Mouse (Mus musculus) forebrain, embryonic 13.5 days (tissue): ENCODE measurements at regions not wholly inside any gene's neighbourhood (a gene's known extent, or its start where the extent isn't known, plus 50 kb on each side); places are given as distances from the start of the nearest gene placed in this dataset.

Experiments used
- ATAC-seq: fragments of 200-750 bp; cut with Nextera tagmentation; 2 replicates; pipeline ENCODE4 v1.8.0; 2017
- H3K27ac ChIP-seq: fragments of 300-500 bp; sonication (generic); 2 replicates; pipeline ENCODE4 v1.5.1; 2015; ENCODE audit warnings: inconsistent platforms, mild to moderate bottlenecking, moderate library complexity
- H3K27me3 ChIP-seq: fragments of 300-500 bp; sonication (generic); 2 replicates; pipeline ENCODE4 v1.6.1; 2015; ENCODE audit warnings: mild to moderate bottlenecking, inconsistent platforms
- H3K36me3 ChIP-seq: fragments of 300-500 bp; sonication (generic); 2 replicates; pipeline ENCODE4 v1.6.1; 2015; ENCODE audit warnings: mild to moderate bottlenecking, inconsistent platforms; ENCODE audit not compliant: poor library complexity, severe bottlenecking
- H3K4me1 ChIP-seq: fragments of 300-500 bp; sonication (generic); 2 replicates; pipeline ENCODE4 v1.6.1; 2015; ENCODE audit warnings: inconsistent platforms
- H3K4me2 ChIP-seq: fragments of 300-500 bp; sonication (generic); 2 replicates; pipeline ENCODE4 v1.6.1; 2015; ENCODE audit warnings: inconsistent platforms, mild to moderate bottlenecking, moderate library complexity
- H3K4me3 ChIP-seq: fragments of 300-500 bp; sonication (generic); 2 replicates; pipeline ENCODE4 v1.5.1; 2015; ENCODE audit warnings: mild to moderate bottlenecking, inconsistent platforms
- H3K9ac ChIP-seq: fragments of 300-500 bp; sonication (generic); 2 replicates; pipeline ENCODE4 v1.6.1; 2015; ENCODE audit warnings: mild to moderate bottlenecking, inconsistent platforms
- H3K9me3 ChIP-seq: fragments of 300-500 bp; sonication (generic); replicated peaks from 2 replicates; pipeline ENCODE4 v1.6.1; 2016; ENCODE audit warnings: inconsistent platforms
- WGBS: fragments of 180-500 bp; shearing (Covaris S2); methylation state at CpG from one replicate; pipeline ENCODE4 v1.1.7; 2015; 5-methylcytosine and 5-hydroxymethylcytosine counted together

DNA sequence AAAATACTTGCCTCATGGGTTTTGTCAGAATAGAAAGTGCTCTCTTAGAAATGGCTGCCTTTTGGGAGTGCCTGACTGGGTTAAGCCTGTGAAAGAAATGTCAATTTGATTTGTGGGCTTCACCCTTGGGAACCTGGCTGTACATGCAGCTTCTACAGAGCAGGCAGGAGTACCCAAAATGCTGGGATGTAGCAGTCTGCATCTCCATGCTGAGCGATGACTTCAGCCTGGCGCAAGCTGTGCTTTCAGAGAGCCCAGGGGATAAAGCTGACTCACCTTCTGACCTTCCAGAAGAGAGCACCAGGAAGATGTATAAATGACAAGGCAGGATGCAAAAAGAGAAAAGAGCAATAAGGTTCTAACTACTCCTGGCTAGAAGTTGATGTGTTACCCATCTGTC lies 135.0 kb upstream of the Lrrn1 start:
- H3K4me1 ChIP-seq = no peaks in the 10 kb centered on the region
- no peaks in the 10 kb centered on the region for H3K36me3 ChIP-seq
- no peak overlapping the region for H3K27ac ChIP-seq
- 85% methylated on average over 2 of the region's 2 CpGs for WGBS
- no peak overlapping the region for H3K9ac ChIP-seq
- no peak overlapping the region for H3K4me2 ChIP-seq
- no peaks in the 10 kb centered on the region for H3K27me3 ChIP-seq
- H3K9me3 ChIP-seq = no peaks in the 10 kb centered on the region
- ATAC-seq = no peak
- no peak overlapping the region for H3K4me3 ChIP-seq

DNA sequence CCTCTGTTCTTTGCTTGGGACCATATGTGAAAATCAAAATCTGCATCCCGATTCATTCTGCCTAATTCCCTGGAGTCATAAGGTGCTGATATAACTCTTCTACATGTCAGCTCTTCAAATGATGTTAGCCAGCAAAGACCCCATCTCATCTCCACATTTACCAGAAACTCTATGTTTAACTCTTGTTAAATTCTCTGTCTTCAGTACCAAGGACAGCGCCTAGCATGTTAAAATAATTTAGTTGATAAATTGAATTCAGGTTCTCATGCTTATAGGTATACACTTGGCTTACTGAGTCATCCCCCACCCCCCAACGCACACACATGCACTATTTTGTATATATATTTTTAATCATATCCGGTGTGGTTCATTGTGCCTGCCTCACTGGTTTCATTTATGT lies 113.8 kb upstream of the Lrrn1 start:
- H3K9ac ChIP-seq = no peak overlapping the region
- no peaks in the 10 kb centered on the region for H3K4me1 ChIP-seq
- H3K9me3 ChIP-seq = no peaks in the 10 kb centered on the region
- no peak overlapping the region for H3K4me3 ChIP-seq
- H3K4me2 ChIP-seq = no peak overlapping the region
- H3K27me3 ChIP-seq = no peaks in the 10 kb centered on the region
- no peak overlapping the region for H3K27ac ChIP-seq
- H3K36me3 ChIP-seq = no peaks in the 10 kb centered on the region
- no peak for ATAC-seq
- 85% methylated on average over 4 of the region's 4 CpGs for WGBS

DNA sequence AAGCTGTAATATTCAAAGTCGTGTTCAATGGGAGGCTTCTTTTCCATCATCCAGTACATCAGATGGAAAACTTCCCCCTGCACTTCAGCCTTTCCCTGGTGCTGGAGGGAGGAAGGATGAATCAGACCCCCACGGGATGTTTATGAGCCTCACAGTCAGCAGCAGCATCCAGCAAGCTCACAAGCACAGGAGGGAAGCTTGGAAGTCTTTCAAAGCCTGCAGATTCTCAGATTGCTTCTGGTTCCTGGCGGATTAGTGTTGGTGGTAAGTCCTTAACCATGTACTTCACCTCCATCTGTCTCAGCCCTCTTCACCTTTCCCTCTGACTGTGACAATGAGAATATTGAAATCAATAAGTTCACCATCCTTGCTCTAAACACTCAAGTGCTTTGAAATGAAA lies 107.5 kb upstream of the Lrrn1 start:
- no peaks in the 10 kb centered on the region for H3K36me3 ChIP-seq
- no peaks in the 10 kb centered on the region for H3K4me1 ChIP-seq
- no peak overlapping the region for H3K4me3 ChIP-seq
- no peak overlapping the region for H3K4me2 ChIP-seq
- WGBS = 45% methylated on average over 3 of the region's 3 CpGs
- no peak for ATAC-seq
- no peak overlapping the region for H3K9ac ChIP-seq
- no peaks in the 10 kb centered on the region for H3K27me3 ChIP-seq
- no peak overlapping the region for H3K27ac ChIP-seq
- H3K9me3 ChIP-seq = no peaks in the 10 kb centered on the region

DNA sequence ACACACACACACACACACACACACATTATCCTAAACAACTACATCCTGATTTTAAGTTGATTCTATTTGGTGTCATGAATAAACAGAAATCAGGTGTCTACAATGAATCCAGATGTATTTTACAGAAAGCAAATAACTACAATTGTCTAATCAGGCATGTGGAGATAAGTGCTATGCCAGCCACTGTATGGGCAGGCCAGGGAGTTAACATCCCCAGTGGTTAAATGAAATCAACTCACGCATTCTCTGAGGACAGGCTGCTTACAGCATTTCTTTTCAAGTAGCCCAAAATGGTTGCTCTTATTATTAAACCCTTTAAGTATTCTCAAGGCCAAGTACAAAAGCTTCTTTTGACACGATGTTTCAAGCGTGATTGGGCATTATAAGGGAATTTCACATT lies 103.0 kb upstream of the Lrrn1 start:
- Histone ChIP-seq H3K4me2 (no peak overlapping the region), H3K36me3 (no peaks in the 10 kb centered on the region), H3K4me3 (no peak overlapping the region), H3K9me3 (no peaks in the 10 kb centered on the region), H3K27ac (no peak overlapping the region), H3K27me3 (no peaks in the 10 kb centered on the region), H3K9ac (no peak overlapping the region), H3K4me1 (no peaks in the 10 kb centered on the region)
- WGBS = 32% methylated on average over 3 of the region's 3 CpGs
- peak; percentile 48; the same call in 1 of the 2 replicates for ATAC-seq

DNA sequence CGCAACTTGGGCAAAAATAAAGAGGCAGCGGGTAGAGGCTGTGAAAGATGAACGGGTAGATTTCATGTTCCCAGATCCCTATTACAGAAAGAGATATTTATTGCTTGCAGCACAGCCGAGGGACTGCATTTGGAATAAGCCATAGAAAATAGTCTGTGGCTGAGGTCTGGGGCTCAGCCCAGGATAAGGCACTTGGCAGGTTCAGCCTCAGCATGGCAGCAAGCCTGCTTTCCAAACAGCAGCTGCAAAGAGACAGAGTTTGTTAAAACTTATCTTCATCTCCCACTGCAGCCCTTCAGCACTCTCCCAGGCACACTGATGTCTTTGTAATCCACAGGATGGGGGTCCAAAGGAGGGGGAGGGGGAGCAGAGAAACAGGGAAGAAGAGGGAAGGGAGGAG lies 98.5 kb upstream of the Lrrn1 start:
- Histone ChIP-seq H3K4me1 (peaks cover 4% of the 10 kb centered on the region; the same call in 1 of the 2 replicates), H3K4me2 (no peak overlapping the region), H3K4me3 (no peak overlapping the region), H3K9ac (no peak overlapping the region), H3K27ac (no peak overlapping the region), H3K36me3 (no peaks in the 10 kb centered on the region), H3K9me3 (no peaks in the 10 kb centered on the region), H3K27me3 (no peaks in the 10 kb centered on the region)
- peak; percentile 51; the same call in 1 of the 2 replicates for ATAC-seq
- 80% methylated on average over 4 of the region's 4 CpGs for WGBS

DNA sequence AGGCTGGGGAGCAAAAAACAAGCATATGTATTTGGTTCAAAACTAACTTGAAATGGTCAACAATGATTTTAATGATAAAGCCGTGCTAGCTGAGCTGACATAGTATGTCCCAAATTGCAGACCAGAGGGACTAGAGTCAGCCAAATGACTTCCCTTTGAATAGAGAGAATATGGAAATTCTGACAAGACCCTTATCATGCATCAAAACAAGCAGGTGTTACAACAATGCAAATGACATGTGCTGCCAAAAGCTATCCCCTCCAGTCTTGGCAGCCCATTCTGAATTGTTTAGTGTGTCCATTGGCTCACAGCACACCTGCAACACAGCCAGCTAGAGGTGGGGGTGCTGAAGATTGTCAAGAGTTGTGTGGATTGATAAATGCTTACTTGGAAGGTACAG lies 87.5 kb upstream of the Lrrn1 start:
- no peaks in the 10 kb centered on the region for H3K27me3 ChIP-seq
- no peak overlapping the region for H3K9ac ChIP-seq
- H3K36me3 ChIP-seq = no peaks in the 10 kb centered on the region
- WGBS = 64% methylated on average over 1 of the region's 1 CpGs
- no peaks in the 10 kb centered on the region for H3K4me1 ChIP-seq
- no peak overlapping the region for H3K27ac ChIP-seq
- H3K9me3 ChIP-seq = no peaks in the 10 kb centered on the region
- ATAC-seq = peak; percentile 71
- no peak overlapping the region for H3K4me2 ChIP-seq
- H3K4me3 ChIP-seq = no peak overlapping the region

DNA sequence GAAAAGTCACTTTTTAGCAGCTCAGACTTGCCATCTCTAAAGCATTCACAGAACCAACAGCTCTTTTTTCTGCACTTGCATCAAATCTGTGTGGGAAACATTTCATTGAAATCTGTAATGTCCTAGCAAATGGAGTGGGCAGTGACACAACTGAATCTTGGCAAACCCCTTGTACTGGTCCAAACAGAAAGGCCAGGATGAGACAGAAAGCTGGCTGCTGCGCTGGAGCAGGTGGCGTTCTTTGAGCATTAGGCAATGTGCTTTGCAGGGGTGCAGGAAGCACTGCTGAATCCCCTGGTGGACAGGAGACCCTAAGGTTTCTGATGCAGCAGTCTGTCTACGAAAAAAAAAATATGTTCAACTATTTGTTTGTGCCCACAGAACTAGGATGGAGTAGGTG lies 85.2 kb upstream of the Lrrn1 start:
- H3K4me3 ChIP-seq = no peak overlapping the region
- H3K4me1 ChIP-seq = no peaks in the 10 kb centered on the region
- ATAC-seq = no peak
- no peak overlapping the region for H3K4me2 ChIP-seq
- H3K36me3 ChIP-seq = no peaks in the 10 kb centered on the region
- H3K27me3 ChIP-seq = peaks cover 4% of the 10 kb centered on the region; the same call in 1 of the 2 replicates
- no peaks in the 10 kb centered on the region for H3K9me3 ChIP-seq
- no peak overlapping the region for H3K9ac ChIP-seq
- no peak overlapping the region for H3K27ac ChIP-seq
- 82% methylated on average over 3 of the region's 3 CpGs for WGBS

DNA sequence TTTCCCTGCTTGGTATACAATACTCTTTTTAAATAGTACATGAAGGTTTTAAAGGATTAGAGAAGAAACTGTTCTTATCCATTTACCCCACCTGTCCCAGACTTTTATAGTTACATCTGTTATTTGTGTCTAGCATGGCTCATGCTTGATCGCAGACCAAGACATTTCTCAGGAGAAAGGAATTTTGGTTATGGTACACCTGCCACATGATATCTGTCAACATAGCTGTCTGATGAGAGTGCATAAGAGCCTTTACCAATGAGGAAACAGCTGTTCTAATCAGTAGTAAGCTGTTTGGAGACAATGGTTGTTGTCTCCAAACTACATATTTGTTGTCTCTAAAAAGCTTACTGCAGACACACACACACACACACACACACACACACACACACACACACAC lies 70.3 kb upstream of the Lrrn1 start:
- no peak overlapping the region for H3K27ac ChIP-seq
- peaks cover 9% of the 10 kb centered on the region for H3K4me1 ChIP-seq
- no peak overlapping the region for H3K9ac ChIP-seq
- WGBS = 95% methylated on average over 1 of the region's 1 CpGs
- H3K4me2 ChIP-seq = no peak overlapping the region
- H3K27me3 ChIP-seq = no peaks in the 10 kb centered on the region
- no peak overlapping the region for H3K4me3 ChIP-seq
- no peak for ATAC-seq
- no peaks in the 10 kb centered on the region for H3K36me3 ChIP-seq
- no peaks in the 10 kb centered on the region for H3K9me3 ChIP-seq

DNA sequence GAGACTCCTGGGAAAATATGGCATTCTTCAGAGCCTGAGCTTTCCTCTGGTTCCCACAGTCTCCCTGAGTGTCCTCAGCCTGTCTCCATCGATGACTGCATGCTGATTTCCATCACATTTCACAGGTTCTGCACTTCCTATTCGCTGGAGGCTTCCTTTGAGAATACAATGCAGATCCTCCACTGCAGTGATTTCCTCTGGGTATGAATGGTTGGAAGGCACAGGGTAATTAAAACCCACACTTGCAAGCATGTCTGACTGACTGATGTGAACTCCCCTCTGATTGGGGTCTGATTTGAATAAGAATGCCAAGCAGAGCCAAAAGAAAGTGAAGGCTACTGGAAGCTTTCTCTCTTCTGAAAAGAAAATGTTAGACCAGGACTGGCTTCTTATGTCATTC lies 67.1 kb upstream of the Lrrn1 start:
- no peaks in the 10 kb centered on the region for H3K9me3 ChIP-seq
- H3K27me3 ChIP-seq = no peaks in the 10 kb centered on the region
- WGBS = 0% methylated on average over 2 of the region's 2 CpGs
- H3K4me2 ChIP-seq = no peak overlapping the region
- peak; percentile 96 for ATAC-seq
- no peak overlapping the region for H3K4me3 ChIP-seq
- no peak overlapping the region for H3K27ac ChIP-seq
- no peaks in the 10 kb centered on the region for H3K36me3 ChIP-seq
- H3K4me1 ChIP-seq = peaks cover 9% of the 10 kb centered on the region
- no peak overlapping the region for H3K9ac ChIP-seq

DNA sequence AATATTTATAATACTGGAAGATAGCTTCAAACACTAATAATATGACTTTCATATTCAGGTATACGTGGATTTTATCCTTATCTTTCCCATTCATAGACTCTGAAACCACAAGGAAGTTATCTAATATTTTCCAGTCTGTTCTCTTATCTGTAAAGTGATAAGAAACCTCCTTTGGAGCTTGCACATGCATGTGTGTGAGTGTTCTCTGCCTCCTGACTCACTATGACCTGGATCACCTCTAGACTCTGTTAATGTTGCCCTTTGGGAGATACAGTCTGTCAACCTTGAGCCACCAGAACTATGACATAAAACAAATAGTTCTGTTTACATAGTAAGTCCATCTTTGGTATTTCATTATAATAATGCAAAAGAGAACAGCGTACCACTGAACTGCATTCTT lies 56.2 kb upstream of the Lrrn1 start:
- 87% methylated on average over 2 of the region's 2 CpGs for WGBS
- H3K27me3 ChIP-seq = no peaks in the 10 kb centered on the region
- ATAC-seq = no peak

DNA sequence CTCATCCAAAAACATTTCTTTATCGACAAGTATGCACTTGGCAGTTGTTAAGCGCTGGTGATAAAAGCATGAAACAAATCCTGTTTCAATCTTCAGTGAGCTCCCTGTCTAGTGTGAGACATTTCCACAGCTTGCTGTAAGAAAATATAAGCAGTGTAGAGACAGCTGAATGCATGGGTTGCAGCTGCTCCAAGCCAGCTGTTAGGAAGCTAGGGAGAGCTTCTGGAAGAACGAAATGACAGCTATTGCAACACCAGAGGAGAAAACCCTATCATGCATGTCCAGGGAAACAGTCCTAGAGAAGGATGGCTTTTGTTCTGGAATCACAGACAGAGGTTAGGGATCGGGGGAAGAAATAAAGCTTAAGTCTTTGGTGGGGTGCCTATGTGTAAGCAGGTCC lies 55.4 kb upstream of the Lrrn1 start:
- H3K4me3 ChIP-seq = no peak overlapping the region
- 55% methylated on average over 4 of the region's 4 CpGs for WGBS
- no peaks in the 10 kb centered on the region for H3K9me3 ChIP-seq
- ATAC-seq = 0 out of 2 replicates have a peak, but pooled peaks have one; percentile 30
- H3K4me1 ChIP-seq = peaks cover 5% of the 10 kb centered on the region; the same call in 1 of the 2 replicates
- no peak overlapping the region for H3K27ac ChIP-seq
- no peaks in the 10 kb centered on the region for H3K27me3 ChIP-seq
- no peak overlapping the region for H3K9ac ChIP-seq
- H3K4me2 ChIP-seq = no peak overlapping the region
- H3K36me3 ChIP-seq = no peaks in the 10 kb centered on the region

More for the DNA sequence above, 56.2 kb upstream of the Lrrn1 start:
- H3K4me3 ChIP-seq = no peak overlapping the region
- H3K9ac ChIP-seq = no peak overlapping the region
- no peak overlapping the region for H3K4me2 ChIP-seq
- H3K9me3 ChIP-seq = no peaks in the 10 kb centered on the region
- no peak overlapping the region for H3K27ac ChIP-seq
- no peaks in the 10 kb centered on the region for H3K36me3 ChIP-seq
- peaks cover 5% of the 10 kb centered on the region; the same call in 1 of the 2 replicates for H3K4me1 ChIP-seq
